Mouse (Mus musculus) frontal cortex, postnatal 10 days (tissue): ENCODE measurements around the gene Lrrc17.
A peak's percentile ranks its signal among the peaks of the same experiment; 100 is the strongest.
"Not testable (repeated sequence)": the region's sequence is repeated elsewhere in the genome, so short reads cannot be mapped to it uniquely, and the experiment has no call there.

Source experiments
- DNase-seq, 2 experiments: peaks; one replicate each; pipeline ENCODE4 v3.0.0; 2022; ENCODE audit warnings: low spot score in 2 of 2, mixed read lengths in 1 of 2

Gene Lrrc17

DNA sequence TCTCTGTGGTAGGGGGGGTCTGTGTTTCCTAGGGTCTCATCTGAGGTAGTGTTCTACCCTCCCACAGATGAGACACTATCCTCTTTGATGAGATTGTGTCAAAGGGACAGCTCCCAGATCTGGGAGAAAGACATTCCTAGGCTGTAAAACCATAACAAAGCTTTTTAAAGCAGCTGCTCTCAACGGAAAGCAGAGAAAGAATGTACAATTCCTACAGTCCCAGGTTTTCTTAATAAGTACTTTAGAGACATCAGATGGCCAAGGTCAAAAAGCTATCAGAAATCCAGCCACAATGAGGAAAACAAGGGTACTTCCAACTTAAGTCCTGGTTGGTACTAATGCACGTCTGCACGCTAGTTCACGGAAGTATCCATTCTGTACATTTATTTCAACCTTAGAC is 1.1 kb upstream of the Lrrc17 start:
- DNase-seq = no peak

DNA sequence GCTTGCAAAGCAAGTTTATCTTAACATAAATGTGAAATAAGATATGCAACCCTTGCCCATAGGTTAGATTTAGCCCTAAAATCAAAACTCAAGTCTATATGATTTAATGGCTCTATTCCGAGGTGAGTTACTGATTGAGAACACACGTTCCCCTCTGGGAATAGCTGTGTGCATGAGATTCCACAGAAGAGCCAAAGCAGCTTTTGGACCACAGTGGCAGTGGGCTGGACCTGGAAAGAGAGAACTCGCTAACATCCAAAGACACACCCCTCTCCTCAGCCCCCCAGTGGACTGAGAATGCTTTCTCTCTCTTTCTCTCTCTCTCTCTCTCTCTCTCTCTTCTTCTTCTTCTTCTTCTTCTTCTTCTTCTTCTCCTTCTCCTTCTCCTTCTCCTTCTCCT is 1.5 kb downstream of the Lrrc17 start:
- no peak for DNase-seq

DNA sequence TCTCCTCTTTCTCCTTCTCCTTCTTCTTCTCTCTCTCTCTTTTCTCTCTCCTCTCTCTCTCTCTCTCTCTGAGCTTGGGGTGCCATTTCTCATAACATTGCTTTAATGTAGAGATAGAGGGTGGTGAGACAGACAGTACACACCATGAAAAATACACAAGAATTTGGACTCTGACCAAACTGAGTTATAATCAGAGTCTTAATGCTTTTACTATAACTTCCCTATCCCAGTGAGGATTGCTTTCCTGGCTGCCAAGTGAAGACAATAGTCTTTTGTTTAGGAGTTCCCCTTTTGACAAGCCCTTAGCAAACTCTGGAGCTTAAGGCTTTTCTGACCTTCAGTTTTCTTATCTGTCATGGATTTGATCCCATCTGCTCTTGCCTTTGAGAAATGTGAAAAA is 1.9 kb downstream of the Lrrc17 start:
- no peak for DNase-seq

DNA sequence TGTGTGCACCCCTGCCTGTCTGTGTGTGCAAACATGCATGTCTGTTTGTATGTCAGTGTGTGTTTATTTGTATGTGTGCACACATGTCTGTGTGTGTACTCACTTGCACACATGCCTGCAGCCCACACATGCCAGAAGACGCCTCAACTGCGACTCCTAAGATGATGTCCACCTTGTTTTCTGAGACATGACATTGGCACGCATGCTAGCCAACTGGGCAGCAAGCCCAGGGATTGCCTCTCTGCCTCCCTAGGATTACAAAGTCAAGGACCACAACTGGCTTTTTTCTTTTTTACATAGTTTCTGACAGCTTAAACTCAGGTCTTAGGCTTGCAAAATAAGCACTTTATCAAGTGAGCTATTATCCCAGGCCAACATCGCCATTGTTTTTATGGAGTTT is 2.4 kb downstream of the Lrrc17 start:
- no peak for DNase-seq

DNA sequence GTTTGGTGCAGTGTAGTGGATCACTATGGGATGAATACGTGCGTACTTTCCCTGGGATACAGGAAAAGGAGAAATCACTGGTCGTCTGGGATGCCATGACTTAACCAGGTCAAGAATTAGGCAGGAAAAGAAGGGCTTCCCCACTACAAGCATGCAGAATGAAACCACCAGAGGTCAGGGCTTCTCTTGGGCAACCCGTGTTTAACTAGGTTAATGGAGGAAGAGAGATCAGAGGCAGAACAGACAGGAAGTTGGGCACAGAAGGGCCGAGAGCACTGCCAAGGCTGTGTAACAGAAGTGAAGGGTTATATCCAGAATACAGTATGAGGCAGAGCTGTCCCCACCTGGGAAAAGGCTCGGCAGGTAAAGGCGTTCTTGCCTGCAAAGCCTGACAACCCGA is 3.6 kb downstream of the Lrrc17 start:
- DNase-seq = no peak

DNA sequence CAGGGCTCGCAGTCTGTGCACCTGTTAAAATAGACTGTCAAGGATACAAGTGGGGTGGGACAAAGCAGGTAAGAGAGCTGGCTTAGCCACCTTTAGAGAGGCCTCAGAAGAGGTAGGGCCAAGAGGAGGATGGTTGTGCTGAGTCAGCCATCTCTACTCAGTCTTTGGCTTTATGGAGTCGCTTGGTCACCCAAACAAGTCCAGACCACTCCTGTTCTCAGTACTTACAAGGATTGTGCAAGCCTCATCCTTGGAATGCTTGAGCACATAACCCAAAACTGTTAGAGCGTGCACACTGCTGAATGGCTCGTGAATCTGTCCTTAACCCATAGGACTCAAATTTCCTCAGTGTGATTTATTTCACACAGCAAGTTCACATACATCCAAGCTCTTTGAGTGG is 10.3 kb downstream of the Lrrc17 start:
- DNase-seq = no peak

DNA sequence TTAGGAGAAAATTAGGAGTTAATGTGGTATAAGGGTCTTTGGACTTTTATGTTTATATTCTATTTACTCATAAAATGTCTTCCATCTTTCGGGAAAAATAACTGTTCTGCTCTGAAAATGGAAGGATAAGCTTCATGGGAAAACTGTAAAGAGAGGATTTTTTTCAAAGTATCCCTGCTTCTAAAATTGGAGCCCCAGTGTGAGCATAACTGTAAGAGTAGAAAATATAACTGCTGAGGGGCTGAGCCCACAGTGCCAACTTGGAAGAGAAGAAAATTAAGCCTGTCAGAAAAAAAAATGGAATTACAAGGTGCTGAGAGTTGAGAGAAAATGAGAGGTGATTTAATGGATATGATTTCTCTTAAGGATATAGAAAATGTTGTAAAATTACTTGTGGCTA is 11.4 kb downstream of the Lrrc17 start:
- no peak for DNase-seq

DNA sequence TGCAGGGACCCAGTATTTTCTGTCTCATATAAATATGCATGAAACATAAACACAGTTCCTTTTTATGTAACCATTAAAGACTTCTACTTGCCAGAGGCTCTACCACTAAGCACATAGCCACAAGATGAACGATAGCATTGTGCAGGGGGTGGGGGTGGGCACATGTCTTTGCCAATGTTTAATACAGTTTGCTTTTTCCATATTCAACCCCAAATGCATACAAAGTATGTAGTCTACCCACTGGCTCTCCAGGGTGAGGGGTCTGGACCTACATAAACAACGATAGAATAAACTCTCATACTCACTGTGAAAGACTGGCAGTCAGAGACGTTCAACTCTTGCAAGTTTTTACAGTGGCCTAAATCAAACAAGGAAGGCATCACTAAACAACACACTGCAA is 13.1 kb downstream of the Lrrc17 start:
- no peak for DNase-seq

DNA sequence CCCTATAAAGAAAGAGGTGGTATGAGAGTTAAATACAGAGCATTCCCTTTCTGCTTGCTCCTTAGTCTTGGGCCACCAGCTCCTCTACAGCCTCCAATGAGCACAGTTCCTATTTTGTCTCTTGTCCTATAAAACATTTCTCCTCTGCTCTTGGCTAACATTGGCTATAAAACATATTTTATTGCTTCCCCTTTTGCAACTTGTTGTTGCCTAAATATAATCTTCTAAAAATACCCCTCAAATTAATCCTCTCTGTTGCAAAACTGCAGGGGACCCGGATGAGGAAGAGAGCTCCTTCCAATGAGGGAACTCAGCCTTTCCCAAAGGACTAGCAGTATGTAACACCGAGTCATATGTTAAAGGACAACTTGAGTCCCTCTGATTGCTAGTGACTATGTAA is 20.6 kb downstream of the Lrrc17 start:
- no peak for DNase-seq

DNA sequence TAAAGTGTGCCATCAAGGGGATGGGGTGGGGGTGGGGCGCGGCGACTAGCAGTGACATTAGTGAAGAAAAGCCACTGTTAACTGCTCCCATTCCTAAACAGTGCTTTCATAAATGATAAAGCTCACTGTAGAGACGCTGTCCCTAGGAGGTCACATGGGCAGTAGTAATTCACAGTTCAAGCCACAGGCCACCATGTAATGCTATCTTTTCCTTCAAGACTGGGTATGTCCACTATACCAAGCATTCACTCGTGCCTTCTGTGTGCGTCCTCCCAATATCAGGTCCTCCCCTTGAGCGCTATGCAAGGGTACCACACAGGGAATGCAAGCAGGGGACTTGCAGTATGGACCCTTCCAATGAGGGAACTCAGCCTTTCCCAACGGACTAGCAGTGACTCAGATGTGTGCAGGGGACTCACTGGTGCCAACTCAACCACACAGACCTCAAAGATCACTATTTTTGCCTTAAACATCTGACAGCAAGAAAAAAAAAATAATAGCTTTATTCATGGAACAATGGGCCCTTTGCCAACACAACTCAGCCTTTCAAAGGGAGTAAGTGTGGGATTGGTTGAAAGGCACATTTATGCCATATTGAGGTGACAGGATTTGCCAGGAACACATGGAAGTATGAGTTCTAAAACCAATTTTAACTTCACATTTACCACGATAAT is 22.2 kb downstream of the Lrrc17 start:
- DNase-seq = no peak

DNA sequence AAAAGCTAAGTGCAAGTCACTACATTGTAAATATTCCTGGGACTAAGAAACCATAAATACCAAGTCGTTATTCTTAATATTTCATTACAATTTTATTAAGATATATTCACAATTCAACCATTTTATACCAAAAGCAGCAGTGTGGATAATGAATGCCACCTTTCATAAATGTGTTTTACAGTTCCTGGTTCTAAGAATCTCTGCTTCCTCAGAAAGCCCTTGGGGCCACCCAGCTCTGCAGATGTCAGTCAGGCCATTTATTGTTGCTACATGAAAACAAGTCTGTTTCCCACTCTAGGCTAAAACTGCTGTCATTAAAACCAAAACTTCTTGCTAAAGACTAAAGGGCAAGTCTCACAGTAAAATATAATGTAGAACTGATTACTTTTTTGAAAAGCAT is 24.4 kb downstream of the Lrrc17 start:
- DNase-seq = no peak

DNA sequence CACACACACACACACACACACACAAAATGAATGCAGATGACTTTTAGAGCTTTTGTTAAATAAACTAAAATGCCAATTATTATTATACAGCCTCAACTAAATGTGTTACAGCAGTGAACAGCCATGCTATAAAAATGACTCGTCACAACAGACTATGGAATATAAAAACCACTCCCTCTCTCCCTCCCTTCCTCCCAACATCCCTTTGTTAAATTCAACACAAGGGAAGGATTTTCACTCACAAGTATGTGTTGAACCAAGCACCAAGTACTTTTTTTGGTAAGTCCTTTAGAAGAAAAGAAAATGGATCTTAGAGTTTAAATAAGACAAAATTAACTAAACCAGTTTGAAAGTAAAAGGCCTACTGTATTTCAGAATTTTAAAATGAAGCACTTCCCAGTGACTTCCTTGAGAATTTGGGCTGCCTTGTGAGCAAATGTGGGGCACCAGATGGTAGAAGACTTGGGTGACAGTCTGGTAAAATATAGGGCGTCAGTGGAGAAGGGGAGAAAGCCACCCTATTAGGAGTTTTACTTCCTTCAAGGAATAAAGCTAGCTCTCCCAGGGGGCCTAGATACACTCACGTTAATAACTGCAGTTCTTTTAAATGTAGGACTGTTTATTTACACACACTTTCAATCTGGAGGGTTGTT is 29.5 kb downstream of the Lrrc17 start:
- no peak for DNase-seq

DNA sequence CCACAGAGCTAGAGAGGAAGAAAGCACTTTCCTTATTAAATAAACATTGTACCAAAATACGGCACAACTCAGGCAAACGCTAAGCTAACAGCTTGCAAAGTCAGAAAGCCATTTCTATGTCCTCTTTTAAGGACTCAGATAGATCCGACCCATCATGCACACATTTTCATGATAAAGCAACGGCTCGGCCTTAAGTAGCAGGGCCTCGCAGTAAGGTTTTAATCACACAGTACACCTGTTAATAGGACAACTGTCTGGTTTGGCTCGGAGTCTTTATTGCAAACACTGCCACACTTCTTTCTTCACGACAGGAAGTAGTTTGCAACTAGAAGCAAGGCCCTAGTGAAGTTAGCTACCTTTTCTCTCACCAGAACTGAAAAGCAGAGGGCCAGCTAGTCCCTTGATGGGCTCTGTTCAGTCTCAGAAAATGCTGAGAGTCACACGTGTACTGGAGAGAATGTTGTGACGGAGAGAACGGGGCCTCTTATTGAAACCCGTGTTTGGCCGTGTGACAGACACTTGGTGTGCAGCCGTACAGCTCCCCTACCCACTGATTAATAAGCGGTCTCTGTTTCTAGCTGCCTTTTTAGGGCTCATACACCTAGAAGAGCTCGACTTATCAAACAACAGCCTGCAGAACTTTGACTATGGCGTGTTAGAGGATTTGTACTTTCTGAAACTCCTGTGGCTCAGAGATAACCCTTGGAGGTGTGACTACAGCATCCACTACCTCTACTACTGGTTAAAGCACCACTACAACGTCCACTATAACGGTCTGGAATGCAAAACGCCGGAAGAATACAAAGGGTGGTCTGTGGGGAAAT is 31.2 kb downstream of the Lrrc17 start:
- DNase-seq = no peak

DNA sequence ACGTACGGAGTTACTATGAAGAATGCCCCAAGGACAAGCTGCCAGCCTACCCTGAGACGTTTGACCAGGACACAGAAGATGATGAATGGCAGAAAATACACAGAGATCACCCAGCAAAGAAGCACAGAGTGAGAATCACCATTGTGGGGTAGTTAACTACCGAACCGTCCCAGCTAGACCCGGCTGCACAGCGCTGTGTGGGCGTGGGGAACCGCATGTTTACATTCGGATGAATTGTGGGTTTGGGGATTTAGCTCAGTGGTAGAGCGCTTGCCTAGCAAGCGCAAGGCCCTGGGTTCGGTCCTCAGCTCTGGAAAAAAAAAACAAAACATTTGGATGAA is 31.8 kb downstream of the Lrrc17 start:
- DNase-seq = no peak

DNA sequence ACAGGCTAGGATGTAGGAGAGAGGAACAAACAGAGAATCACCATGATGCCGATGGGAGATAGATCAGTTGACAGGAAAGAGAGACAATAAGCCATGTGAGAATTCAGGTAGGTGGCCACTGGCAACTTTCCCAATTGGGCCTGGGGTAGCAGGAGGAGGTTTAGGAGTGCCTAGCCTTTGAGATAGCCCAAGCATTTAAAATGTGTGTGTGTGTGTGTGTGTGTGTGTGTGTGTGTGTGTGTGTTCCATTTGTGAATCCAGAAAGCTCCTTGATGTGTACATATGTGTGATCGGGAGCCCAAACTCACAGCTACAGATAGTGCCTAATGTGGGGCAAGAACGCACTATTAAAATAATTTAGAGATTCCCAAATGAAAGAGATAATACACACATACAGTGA is 34.8 kb downstream of the Lrrc17 start:
- no peak for DNase-seq

DNA sequence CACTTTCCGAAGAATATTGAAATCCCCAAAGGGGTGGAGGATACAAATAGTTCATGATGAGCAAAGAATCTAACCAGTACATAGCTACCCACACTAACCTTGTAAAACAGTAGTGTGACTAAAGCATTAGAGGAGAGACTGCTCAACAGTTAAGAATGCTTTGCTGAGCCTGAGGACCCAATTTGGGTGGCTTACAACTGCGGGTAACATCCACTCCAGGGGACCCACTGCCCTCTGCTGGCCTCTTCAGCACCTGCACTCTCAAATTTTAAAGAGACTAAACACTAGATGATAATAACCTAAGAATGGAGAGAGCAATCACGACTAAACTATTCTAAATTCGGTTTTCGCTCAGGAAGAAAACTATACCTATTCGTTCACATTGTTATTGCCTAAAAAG is 43.4 kb downstream of the Lrrc17 start:
- DNase-seq = peak in 1 of 2 experiments; percentile 30

DNA sequence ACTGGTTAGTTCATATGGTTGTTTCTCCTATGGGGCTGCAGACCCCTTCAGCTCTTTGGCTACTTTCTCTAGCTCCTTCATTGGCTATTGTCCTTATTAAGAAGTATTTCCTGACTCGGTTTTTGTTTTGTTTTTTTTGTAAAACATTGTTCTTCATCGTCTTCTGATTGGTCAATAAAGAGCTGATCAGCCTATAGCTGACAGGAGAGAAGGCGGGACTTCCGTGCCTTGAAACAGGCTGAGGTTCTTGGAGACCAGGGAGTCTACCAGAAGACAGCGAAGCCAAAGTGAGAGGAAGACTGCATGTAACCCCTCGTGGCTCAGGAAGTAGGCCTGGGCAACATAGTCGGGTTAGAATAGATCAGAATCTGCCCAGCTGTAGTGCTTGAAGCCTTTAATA is 44.3 kb downstream of the Lrrc17 start:
- DNase-seq = no peak

DNA sequence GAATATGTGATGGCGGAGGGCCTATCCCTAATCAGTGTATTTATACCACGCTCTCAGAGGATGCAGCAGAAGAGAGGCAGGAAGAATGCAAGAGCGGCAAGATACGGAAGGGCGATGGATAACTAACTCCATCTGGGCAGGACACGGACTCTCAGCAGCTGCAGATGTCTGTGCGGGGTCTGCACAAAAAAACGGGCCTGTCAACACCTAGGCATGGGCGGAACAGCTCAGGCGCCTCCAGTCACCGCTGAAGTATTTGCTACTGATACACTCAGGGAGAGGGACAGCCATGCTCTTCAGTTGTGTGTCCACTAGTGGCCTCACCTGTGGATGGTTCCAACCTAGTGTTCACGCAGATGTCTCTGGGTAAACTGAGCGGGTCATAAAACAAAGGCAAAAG is 44.9 kb downstream of the Lrrc17 start:
- DNase-seq = no peak

DNA sequence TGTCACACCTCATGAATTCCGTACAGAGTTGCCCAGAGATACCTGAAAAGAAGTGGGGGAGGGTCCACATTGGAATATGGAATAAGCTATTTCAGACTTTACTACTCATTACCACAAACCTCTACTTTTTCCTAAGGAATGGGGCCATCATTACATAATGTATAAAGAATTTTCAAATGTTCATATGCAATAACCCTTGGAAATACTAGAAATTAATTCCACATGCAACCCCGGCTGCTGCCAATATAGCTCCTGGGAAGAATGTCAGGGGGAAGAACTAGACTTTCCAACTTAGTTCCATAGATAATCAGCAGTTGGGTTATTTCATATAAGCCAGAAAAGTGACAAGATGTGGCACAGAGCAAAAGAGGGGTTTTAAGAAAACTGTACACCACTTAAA is 48.7 kb downstream of the Lrrc17 start:
- DNase-seq = no peak

DNA sequence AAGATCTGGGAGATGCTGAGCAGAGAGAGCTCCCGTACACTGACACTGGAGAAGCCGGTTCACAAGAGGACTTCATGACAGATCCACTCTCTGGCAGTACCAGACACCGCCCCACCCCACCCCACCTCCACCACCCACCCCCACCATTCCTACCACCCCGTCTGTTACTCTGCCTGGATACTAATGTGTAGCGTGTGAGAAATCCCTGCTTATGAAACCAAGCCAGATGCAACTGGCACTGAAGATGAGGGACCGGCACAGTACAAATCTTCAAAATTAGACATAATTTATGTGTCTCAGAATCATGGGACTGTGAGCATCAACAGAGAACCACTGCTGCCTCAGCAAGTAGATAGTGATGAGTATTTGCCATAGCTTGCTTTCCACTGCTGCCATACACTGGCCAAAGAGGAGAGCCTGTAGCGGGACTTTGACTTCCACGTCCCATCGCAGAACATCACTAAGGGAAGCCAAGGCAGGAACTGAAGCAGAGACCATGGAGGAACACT is 49.9 kb downstream of the Lrrc17 start:
- DNase-seq = no peak

DNA sequence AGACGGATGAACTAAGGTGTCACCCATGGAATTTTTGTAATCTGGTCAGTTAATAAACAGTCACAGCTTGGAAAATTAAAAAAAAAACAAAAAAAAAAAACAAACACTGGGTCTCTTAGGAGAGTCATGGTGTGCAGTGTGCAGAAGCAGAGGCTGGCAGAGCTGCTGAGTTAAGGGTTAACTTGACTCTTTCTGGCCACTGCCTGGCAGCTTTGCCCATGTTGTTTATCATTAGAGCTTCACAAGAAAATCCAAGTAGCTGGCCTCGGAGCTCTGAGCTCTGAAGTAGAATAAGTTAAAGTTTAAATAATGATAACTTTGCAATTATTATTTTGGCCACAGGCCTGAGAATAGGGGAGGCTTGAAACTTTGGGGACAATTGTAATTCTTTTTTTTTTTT is 56.2 kb downstream of the Lrrc17 start:
- DNase-seq = not testable (repeated sequence)

DNA sequence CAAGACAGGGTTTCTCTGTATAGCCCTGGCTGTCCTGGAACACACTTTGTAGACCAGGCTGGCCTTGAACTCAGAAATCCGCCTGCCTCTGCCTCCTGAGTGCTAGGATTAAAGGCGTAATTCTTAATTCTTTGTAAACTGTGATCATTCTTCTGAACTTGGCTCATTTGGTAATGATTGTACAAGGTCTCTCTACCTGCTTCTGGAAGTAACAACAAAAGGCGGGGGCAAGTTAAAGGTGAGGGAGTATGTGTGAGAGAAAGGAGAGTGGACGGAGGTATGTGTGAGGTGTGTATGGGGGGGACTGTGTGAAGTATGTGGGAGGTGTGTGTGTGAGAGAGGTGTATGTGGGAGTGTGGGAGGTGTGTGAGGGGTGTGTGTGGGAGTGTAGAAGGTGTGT is 56.6 kb downstream of the Lrrc17 start:
- DNase-seq = no peak

DNA sequence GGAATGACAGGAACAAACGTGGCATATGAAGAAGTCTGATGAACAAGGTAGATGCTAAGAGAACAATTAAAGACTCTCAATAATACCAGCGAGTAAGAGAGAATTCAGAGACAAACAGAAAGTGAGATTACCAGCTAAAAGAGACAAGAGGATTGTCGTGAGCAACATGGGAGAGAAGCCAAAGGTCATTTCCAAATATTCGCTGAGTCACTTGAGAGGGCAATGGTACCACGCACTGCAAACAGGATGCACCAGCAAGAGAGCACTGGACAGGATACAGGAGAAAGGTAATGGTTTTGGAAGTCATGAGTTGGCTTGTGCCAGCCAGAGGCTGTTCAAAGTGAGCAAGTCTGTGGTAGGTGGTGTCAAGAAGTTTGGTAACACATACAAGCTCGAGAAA is 62.6 kb downstream of the Lrrc17 start:
- DNase-seq = no peak
